Mouse (Mus musculus): ENCODE results near the gene Ggt6.

The Ggt6 gene

DNA sequence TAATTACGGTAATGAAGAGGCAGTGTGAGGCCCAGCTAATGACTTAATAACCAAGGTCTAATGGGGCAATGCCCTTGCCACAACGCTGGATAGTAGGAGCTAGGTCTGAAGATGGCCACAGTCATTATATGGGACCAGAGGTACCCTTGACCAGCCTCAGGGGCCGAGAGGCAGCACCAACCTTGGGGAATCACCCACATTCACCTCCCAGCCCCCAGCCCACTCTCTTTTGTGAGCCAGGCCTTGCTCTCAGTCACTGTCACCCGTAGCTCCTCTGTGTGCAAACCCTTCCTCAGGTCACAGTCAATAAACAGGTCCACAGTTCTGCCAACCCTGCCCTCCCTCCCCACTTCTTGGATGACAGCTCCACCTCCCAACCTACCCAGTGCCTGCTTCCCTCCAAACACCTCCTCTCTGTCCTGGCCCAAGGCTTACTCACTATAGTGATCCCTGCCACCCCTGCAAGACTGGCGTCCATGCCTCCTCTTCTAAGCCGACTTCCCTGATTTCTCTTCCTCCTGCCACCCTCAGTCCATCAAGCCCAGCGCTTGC lies 40.8 kb downstream of the Ggt6 start:
- no peak for DNase-seq

DNA sequence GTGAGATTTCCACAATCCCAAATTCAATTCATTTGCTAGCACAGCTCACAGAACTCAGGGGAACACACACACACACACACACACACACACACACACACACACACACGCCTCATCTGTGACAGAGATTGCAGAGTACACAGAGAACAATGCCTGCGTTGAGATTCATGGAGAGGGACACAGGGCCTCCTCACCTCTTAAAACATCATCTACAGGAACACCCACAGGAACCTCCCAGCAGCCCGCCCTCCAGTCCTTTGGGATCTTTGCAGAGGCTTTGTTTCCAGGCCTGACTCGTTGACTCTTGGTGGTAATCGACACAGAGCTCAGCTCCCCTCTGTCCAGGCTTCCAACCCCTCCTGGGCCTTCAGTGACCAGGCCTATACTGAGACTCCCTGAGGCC lies 41.9 kb downstream of the Ggt6 start:
- no peak for DNase-seq

DNA sequence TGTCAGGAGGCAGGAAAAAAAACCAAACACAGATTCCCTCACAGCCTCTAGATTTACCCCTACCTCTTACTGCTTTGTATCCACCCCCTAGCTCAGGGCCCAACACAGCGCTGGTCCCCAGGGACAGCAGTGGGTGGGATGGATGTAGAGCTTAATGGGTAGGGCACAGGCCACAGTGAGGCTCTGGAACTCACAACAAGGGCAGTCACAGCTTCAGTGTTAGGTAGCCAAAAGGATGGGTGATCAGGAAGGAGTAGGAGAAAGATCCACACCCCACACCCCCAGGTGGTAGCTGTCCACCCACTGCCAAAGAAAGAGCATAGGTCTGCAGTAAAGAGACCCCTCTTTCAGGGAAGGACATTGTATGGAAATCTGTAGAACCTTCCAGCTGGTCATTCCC lies 42.3 kb downstream of the Ggt6 start:
- no peak for DNase-seq

DNA sequence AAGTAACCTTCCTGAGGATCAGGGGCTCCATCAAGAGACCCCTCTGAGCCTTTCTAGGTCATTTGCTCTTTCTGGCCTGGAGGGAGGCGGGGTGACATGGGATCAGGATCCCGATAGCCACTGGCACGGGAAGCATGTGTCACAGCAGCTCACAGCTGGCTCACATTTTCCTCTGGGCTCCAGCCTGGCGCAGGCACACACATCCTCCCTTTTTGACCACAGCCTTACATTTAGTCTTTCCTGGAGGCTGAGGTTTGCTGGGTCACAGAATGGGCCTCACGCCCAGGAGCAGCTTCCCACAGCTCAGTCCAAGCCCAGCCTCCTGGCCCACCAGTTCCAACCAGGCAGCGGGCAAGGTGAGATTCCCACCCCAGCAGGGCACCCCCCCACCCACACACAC lies 42.9 kb downstream of the Ggt6 start:
- peak; percentile 33 to 40 for DNase-seq

DNA sequence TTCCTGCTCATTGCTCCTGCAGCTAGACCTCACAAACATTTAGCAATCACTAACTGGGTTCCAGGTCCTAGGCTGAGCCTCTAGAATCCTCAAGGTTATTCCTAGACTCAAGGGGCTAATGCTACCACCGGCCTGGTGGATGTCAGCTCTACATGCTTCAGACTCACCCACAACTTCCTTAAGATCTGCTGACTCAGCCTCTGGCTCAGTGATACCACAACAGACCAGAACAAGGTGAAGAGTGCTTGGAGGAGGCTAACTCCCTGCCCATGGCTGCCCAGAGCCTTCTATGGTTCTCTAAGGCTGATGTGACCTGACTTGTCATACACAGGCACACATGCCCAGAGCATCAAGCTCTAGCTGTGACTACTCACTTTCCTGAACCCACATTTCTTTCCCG lies 44.2 kb downstream of the Ggt6 start:
- DNase-seq = no peak

DNA sequence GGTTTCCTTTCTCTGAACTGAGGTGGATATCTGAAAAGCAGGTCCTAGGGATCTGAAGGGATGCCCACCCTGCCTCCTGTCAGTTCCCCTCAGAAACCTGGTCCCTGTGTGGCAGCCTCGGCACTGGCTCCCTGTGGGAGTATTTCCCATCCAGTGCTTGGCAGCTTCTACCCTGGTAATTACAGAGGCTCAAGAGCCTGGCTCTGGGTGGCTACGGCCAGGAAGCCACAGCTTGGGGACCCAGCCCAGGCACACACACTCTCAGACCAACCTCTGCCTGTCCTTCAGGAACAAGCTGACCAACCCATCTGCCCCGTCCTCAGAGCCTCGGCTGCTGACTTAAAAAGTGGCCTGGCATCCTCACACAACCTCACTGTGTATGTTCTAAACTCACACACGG lies 46.0 kb downstream of the Ggt6 start:
- DNase-seq = no peak

DNA sequence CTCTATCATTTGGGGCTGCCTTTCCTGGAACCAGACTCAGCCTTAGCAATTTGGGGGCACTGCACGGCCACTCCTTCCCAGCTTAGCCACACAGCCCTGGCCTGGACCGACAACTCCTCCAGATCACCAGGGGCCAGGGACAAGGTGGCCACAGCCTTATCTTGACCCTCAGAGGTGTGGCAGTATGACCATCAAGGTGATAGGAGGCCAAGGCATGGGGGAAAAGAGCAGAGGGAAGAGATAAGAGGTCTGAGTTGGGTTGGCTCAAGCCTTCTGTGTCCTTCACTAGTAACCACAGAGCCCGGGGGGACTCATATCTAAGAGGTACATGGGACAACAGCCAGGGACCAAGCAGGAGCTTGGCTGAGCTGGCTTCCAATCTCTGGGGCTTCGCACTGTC lies 46.6 kb downstream of the Ggt6 start:
- DNase-seq = no peak

DNA sequence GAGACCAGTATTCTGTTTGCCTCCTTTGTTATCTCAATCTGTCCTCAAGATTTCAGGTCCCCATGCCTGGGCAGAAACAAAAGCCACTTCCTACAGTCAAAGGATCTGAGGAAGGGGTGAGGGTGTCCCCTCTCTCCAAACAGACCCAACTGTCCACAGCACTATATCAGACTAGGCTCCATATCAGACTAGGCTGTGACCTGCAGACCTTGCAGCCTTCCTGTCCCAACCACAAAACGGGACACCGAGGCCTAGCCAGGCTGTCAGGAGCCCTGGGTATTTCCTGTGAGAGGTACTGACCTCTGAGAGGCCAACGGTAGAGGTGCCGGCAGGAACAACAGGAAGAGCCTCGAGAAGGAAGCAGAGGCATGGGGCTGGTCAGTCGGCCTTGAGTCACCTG lies 49.2 kb downstream of the Ggt6 start:
- no peak for DNase-seq

DNA sequence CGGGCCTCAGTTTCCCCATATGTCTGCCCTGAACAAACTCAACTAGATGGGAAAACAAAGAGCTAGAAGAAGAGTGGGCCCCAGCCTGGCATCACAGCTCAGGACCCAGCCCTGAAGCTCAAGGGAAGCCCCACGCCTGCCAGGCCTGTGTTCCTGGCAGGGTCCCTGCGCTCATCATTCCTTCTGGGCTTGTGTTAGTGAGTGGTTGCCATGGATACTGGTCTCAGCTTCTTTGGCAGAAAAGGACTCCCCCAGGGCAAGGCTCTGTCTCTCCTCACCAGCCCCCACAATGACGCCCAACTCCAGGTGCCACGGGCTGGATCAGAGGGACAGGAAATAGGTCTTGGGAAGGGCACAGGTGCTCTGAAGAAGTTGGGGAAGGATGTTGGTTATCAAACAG lies 49.8 kb downstream of the Ggt6 start:
- DNase-seq = no peak

DNA sequence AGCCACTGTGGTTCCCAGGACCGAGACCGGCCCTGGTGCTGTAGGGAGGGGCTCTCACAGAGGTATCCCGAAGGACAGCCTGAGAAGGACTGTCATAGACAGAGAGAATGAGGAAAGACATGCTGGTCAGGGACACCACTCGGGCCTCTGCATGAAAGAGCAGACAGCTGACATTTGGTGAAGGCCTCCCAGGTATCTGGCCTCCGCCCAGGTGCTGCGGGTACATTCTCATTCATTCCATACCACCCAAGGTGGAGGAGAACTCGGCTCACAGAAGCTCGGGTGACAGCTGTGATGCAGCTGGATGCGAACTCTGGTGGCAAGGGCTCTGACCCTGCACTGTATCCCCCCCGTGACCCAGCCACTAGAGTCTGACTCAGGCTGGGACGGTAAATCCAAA lies 50.6 kb downstream of the Ggt6 start:
- DNase-seq = no peak

DNA sequence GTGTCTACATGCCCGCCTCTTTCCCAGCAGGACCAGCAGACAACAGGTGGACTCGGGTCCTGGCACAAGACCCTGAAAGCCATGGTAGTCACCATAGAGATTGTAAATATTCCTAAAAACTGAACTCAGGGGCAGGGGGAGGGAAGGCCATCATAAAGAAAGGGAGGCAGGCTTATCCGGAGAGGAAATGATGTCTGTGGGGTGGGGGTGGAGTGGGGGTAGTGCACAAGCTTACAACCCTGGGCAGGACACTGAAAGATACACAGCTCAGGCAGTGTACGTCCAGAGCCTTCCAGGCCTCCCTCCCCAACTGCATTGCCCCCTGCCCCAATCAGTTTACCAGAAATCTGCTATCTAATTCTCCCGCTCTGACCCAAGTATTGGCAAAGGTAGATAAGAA lies 51.8 kb downstream of the Ggt6 start:
- DNase-seq = no peak

DNA sequence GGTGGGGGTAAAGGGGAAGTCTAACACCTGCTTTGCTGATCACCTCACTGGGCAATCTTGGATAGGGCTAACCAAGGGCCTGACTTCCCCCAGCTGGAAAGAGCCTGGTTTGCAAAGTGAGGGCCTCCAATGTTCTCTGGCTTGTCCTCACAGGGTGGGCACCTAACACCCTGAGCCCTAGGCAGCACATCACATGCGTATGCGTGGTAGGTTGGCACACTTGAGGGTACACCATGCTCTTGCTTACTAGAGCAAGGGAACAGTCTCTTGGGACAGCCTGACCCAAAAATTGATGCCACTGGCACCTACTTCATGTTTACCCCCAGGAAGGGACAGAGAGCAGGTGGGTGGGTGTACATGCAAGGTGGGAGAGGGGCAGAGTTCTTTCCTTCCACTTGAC lies 52.4 kb downstream of the Ggt6 start:
- no peak for DNase-seq

Data from kidney, postnatal 36 days (tissue).